Mouse (Mus musculus) lung, postnatal 4 days (tissue): ENCODE results near the gene 9430038I01Rik.
"Not testable (repeated sequence)": the region's sequence is repeated elsewhere in the genome, so short reads cannot be mapped to it uniquely, and the experiment has no call there.

Experiments used
- DNase-seq, 2 experiments: peaks; one replicate each; pipeline ENCODE4 v3.0.0; 2021

The 9430038I01Rik gene

GRCm38 (mm10) chr7:137410337-137411197 is at the start of gene 9430038I01Rik:
Gene 9430038I01Rik (minus strand): TSS chr7:137410762.
- peak; percentile 98 for DNase-seq

DNA sequence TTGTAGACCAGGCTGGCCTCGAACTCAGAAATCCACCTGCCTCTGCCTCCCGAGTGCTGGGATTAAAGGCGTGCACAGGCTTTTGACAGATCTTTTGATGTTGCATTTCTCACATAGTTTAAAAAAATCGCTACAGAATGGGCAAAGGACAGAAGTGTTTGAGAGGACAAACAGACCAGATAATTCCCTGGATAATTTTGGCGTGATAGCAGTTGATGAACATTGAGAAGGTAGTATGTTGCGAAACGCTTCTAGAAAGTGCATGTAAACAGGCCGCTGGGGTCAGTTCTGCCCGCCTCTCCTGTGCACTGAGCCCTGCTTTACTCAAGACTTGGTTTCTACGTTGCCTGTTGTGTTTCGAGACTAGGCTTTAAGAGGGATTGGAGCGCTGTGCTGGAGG is 34.8 kb upstream of the 9430038I01Rik start:
- DNase-seq, result no peak

DNA sequence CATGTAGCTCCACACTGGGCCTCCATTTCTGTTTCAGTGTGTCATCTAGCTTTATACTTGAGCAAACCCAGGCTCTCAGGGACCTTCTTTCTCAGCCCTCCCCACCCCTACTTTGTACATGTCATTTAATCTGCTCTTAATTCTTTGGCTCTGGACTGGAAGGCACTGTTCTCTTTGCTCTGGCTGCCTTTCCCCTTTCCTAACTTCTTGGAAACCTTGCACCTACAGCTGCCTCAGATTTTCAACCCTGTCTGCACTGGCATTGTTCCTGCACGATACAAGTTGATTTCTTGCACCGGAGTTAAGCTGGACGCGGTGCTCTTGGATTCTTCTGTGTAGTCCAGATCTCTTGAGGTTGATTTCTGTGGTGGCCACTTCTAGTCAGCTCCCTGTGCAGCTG is 32.4 kb upstream of the 9430038I01Rik start:
- DNase-seq, result no peak

GRCm38 (mm10) chr7:137438962-137439361 is 28.4 kb upstream of the 9430038I01Rik start:
- not testable (repeated sequence) for DNase-seq

GRCm38 (mm10) chr7:137438179-137438550 is 27.6 kb upstream of the 9430038I01Rik start:
- no peak for DNase-seq

DNA sequence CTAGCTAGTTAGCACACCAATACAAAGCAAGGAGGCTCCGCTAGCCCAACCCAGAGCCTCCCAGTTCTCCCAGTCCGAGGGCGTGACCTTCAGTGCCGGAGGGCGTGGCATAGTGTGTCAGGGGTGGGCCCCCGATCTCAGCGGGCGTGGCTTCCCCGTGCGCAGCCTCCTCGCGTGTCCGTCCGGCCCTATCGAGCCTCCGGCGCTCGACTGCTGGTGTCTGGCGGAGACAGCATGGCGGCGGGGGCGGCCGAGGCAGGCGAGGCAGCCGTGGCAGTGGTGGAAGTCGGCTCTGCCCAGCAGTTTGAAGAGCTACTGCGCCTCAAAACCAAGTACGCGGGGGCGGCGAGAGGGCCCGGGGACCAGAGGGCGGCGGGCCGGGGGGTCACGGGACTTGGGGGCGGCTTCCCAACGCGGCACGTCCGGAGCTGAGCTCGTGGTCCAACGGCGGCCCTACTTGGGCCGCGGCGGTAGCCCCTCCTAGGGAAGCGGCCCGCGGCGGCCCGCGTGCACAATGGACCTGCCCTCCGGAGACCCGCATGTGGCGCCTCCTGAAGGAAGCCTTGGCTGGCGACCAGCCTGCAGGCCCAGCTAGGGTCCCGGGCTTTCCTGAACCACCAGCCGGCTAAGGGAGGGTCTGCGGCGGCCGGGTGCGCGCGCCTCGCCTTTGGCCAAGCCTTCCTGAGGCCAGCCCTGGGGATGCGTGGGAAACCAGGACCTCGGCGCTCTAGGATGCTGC is 27.0 kb upstream of the 9430038I01Rik start, which contains the start of gene Glrx3:
Glrx3 (plus strand) TSS at position 175 of the 739 bp plus-strand sequence.
- DNase-seq, result peak; percentile 97 to 98

DNA sequence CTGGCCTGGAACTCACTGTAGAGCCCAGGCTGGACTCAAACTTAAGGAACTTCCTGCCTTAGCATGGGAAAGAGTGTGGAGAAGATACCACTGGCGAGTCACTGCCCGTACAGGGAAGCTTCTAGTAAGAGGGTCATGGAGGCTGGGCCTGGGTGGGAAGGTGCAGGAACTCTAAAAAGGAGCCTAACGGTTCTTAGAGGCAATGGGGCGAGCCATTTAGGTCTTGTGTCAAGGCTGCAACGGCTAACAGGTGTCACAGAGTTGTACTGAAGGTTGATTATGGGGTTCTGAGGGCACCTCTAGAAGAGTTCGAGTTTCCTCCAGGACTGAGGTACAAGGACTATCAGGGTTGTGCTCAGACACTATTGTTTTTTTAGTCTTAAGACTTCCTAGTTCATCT is 26.3 kb upstream of the 9430038I01Rik start:
- DNase-seq, result no peak

GRCm38 (mm10) chr7:137431769-137432603 is 21.4 kb upstream of the 9430038I01Rik start:
- DNase-seq, result no peak

- no peak for DNase-seq
These were observed 16.1 kb upstream of the 9430038I01Rik start for GRCm38 (mm10) chr7:137426693-137427092.

DNA sequence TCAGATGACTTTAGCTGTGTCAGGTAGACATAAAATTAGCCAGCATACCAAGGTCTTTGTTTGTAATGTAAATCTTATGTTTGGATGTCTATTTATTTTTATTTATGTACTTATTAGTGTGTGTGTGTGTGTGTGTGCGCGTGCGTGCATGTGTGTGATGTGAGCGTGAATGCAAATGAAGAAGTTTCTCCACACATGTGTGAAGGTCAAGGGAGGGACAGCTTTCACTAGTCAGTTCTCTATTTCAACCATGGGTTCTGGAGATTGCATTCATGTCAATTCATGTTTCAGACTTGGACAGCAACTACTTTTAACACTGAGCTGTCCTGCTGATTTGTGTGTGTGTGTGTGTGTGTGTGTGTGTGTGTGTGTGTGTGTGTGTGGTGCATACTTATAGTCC is 10.7 kb upstream of the 9430038I01Rik start:
- no peak for DNase-seq

GRCm38 (mm10) chr7:137420550-137420949 is 10.0 kb upstream of the 9430038I01Rik start:
- DNase-seq, result no peak

GRCm38 (mm10) chr7:137414710-137415109 is 4.1 kb upstream of the 9430038I01Rik start:
- no peak for DNase-seq

- DNase-seq, result no peak
These were observed 3.0 kb downstream of the 9430038I01Rik start for GRCm38 (mm10) chr7:137407428-137408058.

- DNase-seq, result no peak
These were observed 6.4 kb downstream of the 9430038I01Rik start for GRCm38 (mm10) chr7:137404146-137404545.

- DNase-seq, result no peak
These were observed 11.6 kb downstream of the 9430038I01Rik start for GRCm38 (mm10) chr7:137398973-137399372.

GRCm38 (mm10) chr7:137397361-137397910 is 13.1 kb downstream of the 9430038I01Rik start:
- DNase-seq, result no peak

DNA sequence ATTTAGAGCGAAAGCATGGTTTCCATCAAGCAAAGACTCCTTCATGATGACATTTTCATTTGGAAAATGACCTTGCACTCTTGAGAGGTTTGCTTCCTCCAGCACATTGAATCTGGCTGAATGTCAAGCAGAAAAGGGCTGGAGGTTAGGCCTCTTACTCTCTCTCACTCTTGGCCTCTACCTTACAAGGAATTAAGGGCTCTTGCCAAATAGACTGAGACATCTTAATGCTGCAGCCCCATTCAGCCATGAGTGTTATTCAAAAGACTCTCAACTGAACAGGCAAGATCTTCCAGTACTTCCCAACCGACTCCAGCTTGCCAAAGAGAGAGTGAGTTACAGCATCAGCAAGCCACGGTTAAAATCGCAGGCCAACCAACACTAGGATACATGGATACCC is 15.1 kb downstream of the 9430038I01Rik start:
- DNase-seq, result no peak

DNA sequence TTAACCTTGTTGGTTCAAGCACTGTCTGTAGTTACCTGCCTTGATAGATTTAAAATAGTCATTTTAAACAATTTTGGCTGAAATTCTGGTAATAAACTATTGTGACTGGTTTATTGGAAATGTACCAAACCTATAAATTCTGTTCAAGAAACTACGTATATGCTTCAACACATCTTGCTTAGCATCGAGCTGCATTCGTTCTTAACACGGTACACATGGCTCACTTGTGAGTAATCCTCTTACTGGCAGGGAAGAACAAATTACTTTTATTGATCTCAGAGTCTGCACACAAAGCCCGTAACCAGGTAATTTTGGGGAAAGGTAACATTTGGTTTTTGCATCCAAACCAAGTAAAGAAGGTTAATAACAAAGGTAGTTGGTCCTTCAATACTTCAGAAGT is 22.7 kb downstream of the 9430038I01Rik start:
- DNase-seq, result no peak

GRCm38 (mm10) chr7:137374996-137375395 is 35.6 kb downstream of the 9430038I01Rik start:
- no peak for DNase-seq

DNA sequence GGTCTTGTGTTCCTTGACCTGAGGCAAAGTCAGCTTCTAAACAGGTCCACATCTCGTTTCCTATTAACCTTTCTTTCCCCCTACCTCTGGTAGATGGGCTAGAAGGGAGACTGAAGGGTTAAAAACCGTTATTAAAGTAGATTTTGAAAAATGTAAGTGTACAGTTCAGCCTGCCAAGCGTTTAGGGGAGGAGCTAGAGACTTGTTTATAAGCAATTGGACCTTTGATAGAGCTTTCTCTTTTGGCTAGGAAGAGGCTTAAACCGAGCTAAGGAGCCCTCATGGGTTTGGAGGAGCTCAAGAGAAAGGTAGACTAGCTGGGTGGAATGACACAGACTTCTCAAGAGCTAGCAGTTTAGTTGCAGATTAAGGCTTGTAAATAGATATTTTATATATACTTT is 38.8 kb downstream of the 9430038I01Rik start:
- DNase-seq, result no peak

- DNase-seq, result no peak
These were observed 40.4 kb downstream of the 9430038I01Rik start for GRCm38 (mm10) chr7:137370175-137370574.

DNA sequence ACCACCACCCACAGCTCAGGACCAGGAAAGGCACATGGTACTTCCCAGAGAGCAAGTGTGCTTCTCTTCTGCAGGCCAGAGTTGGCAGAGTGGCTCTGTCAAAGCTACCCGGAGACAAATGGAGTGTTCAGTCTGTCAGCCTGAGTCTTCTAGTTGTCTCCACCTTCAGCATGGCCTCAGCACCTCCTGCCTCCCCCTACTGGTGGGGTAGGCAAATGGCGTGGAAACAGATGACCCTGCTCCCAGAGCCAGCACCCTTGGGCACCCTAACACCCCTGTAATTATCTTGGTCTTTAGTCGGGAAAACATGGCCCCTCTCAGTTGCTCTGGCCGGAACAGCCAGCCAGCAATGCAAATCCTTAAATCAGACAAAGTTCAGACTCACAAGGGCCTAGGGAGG is 43.8 kb downstream of the 9430038I01Rik start:
- no peak for DNase-seq
